Mouse (Mus musculus) E14TG2a.4 (cell line): ENCODE results near the gene Ace.
A peak's percentile ranks its signal among the peaks of the same experiment; 100 is the strongest.

Source experiments
- H3K27me3 ChIP-seq: 2 replicates; pipeline ENCODE4 v1.6.1; 2014; ENCODE audit warnings: low read length, control low read depth; ENCODE audit not compliant: insufficient read depth
- H3K36me3 ChIP-seq: 2 replicates; pipeline ENCODE4 v1.6.1; 2014; ENCODE audit warnings: low read length, control low read depth; ENCODE audit not compliant: insufficient read depth
- H3K4me1 ChIP-seq: replicated peaks from 2 replicates; pipeline ENCODE4 v1.6.1; 2014; ENCODE audit warnings: low read depth, low read length, control low read depth
- H3K4me3 ChIP-seq: replicated peaks from 2 replicates; pipeline ENCODE4 v1.5.1; 2014; ENCODE audit warnings: mild to moderate bottlenecking, low read length
- H3K9me3 ChIP-seq: 2 replicates; pipeline ENCODE4 v1.6.1; 2014; ENCODE audit warnings: low read length, control low read depth
- CTCF ChIP-seq: conservative IDR thresholded peaks from 2 replicates; pipeline ENCODE4 v1.5.1; 2014; ENCODE audit warnings: low read length
- NANOG ChIP-seq: IDR thresholded peaks from 2 replicates; pipeline ENCODE4 v1.6.1; 2014; ENCODE audit warnings: borderline replicate concordance, low read length, mixed read lengths
- POU5F1 ChIP-seq: IDR thresholded peaks from 2 replicates; pipeline ENCODE4 v1.6.1; 2014; ENCODE audit warnings: low read length, borderline replicate concordance

Ace gene

DNA sequence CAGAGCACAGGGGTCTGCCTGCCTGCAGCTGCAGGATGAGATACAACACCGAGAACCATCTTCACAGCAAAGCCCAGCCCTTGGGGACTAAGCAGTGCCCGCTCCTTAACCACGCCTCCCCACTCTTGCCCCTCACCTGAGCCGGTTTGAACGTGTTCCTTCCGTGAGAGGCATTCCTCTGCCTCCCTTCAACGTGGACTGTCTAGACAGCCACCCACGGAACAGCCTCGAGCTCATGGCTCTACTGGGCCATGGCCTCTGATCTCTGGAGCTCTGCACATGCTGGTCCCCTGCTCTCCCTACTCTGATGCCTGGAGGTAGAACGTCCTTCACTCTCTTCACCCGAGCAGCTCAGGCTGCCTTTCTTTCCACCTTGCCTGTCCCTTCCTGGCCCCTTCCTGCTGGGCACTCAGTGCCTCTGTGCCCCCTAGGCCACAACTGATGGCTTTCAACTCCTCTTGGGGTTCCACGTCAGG, 14.8 kb upstream of the Ace start, which contains the start of gene Cyb561:
Gene Cyb561 (minus strand): TSS at position 426 of the 476 bp plus-strand sequence.
- Histone ChIP-seq H3K36me3 (no peaks in the 10 kb centered on the region), H3K4me1 (peaks cover 77% of the 10 kb centered on the region), H3K9me3 (no peaks in the 10 kb centered on the region), H3K4me3 (peak within 1 kb of the TSS; percentile 39; the same call in 1 of the 2 replicates), H3K27me3 (no peaks in the 10 kb centered on the region)
- TF ChIP-seq POU5F1 (no peak), CTCF (no peak), NANOG (no peak)

DNA sequence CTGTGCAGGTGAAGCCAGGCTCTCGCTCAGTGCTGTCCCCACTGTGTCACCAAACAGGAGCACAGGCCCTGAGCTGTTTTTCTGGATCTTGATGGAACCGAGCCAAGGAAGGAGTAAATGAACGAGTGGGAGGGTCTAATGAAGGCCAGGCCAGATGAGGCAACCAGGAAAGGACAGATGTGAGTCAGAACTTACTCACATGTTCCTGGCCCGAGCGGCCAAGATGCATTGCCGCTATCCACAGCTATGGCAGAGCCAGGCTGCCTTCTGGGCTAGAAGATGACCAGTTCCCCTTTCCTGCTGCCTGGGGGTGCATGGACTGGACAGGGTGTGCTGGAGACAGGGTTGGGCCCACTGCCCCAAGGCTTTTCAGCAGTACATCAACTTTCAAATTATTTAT, 14.3 kb upstream of the Ace start:
- TF ChIP-seq CTCF (no peak), POU5F1 (no peak), NANOG (no peak)
- peaks cover 78% of the 10 kb centered on the region for H3K4me1 ChIP-seq
- H3K27me3 ChIP-seq = no peaks in the 10 kb centered on the region
- H3K4me3 ChIP-seq = peak overlapping the region; percentile 39; the same call in 1 of the 2 replicates
- H3K36me3 ChIP-seq = no peaks in the 10 kb centered on the region
- H3K9me3 ChIP-seq = no peaks in the 10 kb centered on the region

DNA sequence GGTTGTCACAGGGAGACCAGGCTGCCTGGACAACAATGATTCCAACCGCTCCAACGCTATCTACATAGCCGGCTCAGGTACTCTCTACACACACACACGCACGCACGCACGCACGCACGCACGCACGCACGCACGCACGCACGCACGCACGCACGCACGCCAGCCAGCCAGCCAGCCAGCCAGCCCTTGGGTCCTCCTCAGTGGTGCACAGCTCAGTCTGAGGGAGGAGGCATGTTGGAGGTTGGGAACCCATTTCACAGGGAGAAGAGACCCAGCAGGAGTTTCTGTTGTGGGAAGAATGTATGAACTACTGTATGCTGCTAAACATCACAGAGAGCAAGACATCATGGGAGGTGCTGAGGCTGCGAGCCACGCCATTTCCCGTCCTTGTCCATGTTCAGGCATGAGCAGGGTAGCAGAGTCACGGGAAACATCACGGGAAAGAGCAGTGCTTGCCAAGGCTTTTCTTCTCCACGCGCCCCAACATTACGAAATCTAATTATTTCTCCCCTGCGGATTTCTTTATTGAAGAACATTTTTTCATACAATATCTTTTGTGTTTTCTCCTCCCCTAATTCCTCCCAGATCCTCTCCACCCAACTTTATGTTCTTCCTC, 11.8 kb upstream of the Ace start:
- Histone ChIP-seq H3K27me3 (0 out of 2 replicates have a peak, but pooled peaks cover 2% of the 10 kb centered on the region), H3K9me3 (no peaks in the 10 kb centered on the region), H3K36me3 (no peaks in the 10 kb centered on the region), H3K4me3 (peak overlapping the region; percentile 77), H3K4me1 (peaks cover 79% of the 10 kb centered on the region)
- TF ChIP-seq CTCF (no peak), NANOG (no peak), POU5F1 (no peak)

DNA sequence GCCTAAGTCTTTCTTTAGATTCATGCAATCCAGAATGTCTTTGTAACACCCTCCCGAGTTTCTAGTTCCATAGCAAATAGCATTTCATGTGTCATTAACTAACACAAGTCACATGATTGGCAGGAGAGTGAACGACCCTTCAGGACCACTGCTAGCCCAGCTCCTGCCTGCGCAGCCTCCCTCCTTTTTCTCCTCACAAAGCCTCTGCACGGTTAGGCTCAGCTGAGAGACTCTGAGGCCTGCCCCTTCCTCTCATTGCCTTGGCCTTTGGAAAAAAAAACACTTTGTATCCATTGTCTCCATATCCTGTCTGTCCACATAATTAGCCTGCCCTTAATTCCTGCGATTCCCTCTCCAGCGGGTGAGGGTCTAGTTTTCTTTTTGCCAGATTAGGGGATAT, 10.2 kb upstream of the Ace start:
- Histone ChIP-seq H3K9me3 (no peaks in the 10 kb centered on the region), H3K4me1 (peaks cover 65% of the 10 kb centered on the region), H3K4me3 (no peak overlapping the region), H3K27me3 (0 out of 2 replicates have a peak, but pooled peaks cover 2% of the 10 kb centered on the region), H3K36me3 (no peaks in the 10 kb centered on the region)
- TF ChIP-seq CTCF (no peak), NANOG (no peak), POU5F1 (no peak)

DNA sequence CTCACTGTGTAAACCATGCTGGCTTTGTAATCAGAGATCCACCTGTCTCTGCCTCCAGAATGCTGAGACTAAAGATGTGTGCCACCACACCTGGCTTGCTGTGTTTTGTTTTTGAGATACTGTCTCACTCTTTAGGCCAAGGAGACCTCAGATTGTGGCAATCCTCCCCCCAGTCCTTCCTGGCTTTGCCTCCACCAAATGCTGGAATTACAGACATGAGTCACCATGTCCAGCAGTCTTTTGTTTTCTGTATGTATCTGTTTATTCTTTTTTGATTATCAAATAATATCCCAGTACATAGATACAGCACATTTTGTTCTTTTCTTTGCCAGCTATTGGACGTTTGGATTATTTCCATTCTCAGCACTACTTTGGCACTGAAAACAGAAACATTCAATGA, 9.2 kb upstream of the Ace start:
- H3K9me3 ChIP-seq = no peaks in the 10 kb centered on the region
- no peaks in the 10 kb centered on the region for H3K36me3 ChIP-seq
- peaks cover 54% of the 10 kb centered on the region for H3K4me1 ChIP-seq
- TF ChIP-seq CTCF (no peak), NANOG (no peak), POU5F1 (no peak)
- no peak overlapping the region for H3K4me3 ChIP-seq
- 0 out of 2 replicates have a peak, but pooled peaks cover 2% of the 10 kb centered on the region for H3K27me3 ChIP-seq

GRCm38 (mm10) chr11:105959355-105959754, 8.4 kb upstream of the Ace start:
- no peaks in the 10 kb centered on the region for H3K9me3 ChIP-seq
- H3K4me3 ChIP-seq = peak overlapping the region; percentile 52
- peaks cover 49% of the 10 kb centered on the region for H3K4me1 ChIP-seq
- H3K27me3 ChIP-seq = 0 out of 2 replicates have a peak, but pooled peaks cover 2% of the 10 kb centered on the region
- TF ChIP-seq POU5F1 = no peak
- TF ChIP-seq NANOG = no peak
- no peak for TF ChIP-seq CTCF
- no peaks in the 10 kb centered on the region for H3K36me3 ChIP-seq

DNA sequence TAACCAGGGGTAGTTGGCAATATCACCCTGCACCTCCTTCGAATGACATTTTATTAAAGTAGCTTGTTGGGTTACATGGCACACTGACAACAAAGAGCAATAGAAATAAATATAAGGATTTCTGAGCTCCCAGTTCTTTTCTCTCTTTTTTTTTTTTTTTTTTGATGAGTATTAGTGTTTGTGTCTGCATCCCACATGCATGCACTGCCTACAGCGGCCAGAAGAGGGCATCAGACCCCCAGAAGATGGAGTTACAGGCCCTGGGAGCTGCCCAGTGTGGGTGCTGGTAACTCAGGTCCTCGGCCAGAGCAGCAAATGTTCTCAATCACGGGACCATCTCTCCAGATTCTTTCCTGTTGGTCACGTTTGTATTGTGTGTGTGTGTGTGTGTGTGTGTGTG, 3.1 kb upstream of the Ace start:
- peak; percentile 77 for TF ChIP-seq CTCF
- no peak for TF ChIP-seq POU5F1
- TF ChIP-seq NANOG = no peak
- Histone ChIP-seq H3K36me3 (no peaks in the 10 kb centered on the region), H3K4me1 (peaks cover 23% of the 10 kb centered on the region), H3K4me3 (no peak overlapping the region), H3K27me3 (peaks cover 44% of the 10 kb centered on the region), H3K9me3 (no peaks in the 10 kb centered on the region)

DNA sequence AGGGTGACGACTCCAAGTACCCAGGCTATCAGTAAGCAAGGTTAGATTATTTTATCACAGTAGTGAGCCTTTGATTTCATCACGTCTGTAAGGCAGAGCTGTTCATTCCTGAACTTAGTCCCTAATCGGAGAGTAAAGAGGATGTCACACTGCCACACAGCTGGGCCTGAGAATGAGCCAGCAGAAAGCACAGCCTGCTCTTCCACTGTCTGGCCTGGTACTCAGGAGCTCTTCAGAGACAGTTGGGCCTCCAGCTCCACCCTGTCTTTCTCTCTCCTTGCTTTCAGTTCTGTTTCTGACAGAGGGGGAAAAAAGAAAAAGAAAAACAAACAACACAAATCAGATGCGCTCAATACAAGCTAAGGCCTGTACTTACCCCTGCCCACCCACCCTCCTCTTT, 1.5 kb upstream of the Ace start:
- H3K36me3 ChIP-seq = no peaks in the 10 kb centered on the region
- H3K4me3 ChIP-seq = no peak overlapping the region
- H3K4me1 ChIP-seq = peaks cover 16% of the 10 kb centered on the region
- H3K9me3 ChIP-seq = no peaks in the 10 kb centered on the region
- H3K27me3 ChIP-seq = peaks cover 58% of the 10 kb centered on the region
- TF ChIP-seq CTCF (no peak), POU5F1 (no peak), NANOG (no peak)

DNA sequence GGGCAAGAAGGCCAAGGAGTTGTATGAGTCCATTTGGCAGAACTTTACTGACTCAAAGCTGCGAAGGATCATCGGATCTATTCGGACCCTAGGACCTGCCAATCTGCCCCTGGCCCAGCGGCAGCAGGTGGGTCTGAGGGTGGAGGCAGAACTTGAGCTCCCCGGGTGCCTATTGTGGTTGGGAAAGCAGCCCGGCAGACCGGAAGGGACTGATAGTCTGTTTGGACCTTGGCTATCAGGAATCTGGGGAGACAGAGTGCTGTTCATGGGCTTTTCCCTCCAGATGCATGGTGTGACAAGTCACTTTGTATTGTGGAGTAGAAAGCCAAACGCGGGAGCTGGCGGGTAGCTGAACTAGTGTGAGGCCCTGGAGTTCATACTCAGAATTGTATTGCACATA, 1.2 kb downstream of the Ace start:
- Histone ChIP-seq H3K27me3 (peaks cover 69% of the 10 kb centered on the region), H3K9me3 (no peaks in the 10 kb centered on the region), H3K4me1 (peaks cover 32% of the 10 kb centered on the region), H3K4me3 (0 out of 2 replicates have a peak overlapping the region, but pooled peaks have one; percentile 84), H3K36me3 (no peaks in the 10 kb centered on the region)
- TF ChIP-seq CTCF (no peak), NANOG (no peak), POU5F1 (no peak)
